Mouse (Mus musculus) embryonic facial prominence, embryonic 13.5 days (tissue): ENCODE results near the gene Sap30. TPM values are rescaled to one million over a fixed set of nuclear protein-coding genes. Genes with fewer than 3 reads are reported as not detected.
A peak's percentile ranks its signal among the peaks of the same experiment; 100 is the strongest.

Experiments
- ATAC-seq: fragments of 200-750 bp; cut with Nextera tagmentation; 2 replicates; pipeline ENCODE4 v1.8.0; 2017; ENCODE audit warnings: low read depth; ENCODE audit not compliant: insufficient number of reproducible peaks, insufficient read depth, low FRiP score, low TSS enrichment
- H3K27ac ChIP-seq: fragments of 300-500 bp; sonication (generic); 2 replicates; pipeline ENCODE4 v1.5.1; 2015; ENCODE audit warnings: moderate library complexity, mild to moderate bottlenecking, inconsistent platforms
- H3K27me3 ChIP-seq: fragments of 300-500 bp; sonication (generic); 2 replicates; pipeline ENCODE4 v1.6.1; 2015; ENCODE audit warnings: mild to moderate bottlenecking, inconsistent platforms
- H3K36me3 ChIP-seq: fragments of 300-500 bp; sonication (generic); 2 replicates; pipeline ENCODE4 v1.6.1; 2015; ENCODE audit warnings: mild to moderate bottlenecking, inconsistent platforms
- H3K4me1 ChIP-seq: fragments of 300-500 bp; sonication (generic); 2 replicates; pipeline ENCODE4 v1.6.1; 2015; ENCODE audit warnings: inconsistent platforms
- H3K4me2 ChIP-seq: fragments of 300-500 bp; sonication (generic); 2 replicates; pipeline ENCODE4 v1.6.1; 2015; ENCODE audit warnings: moderate library complexity, mild to moderate bottlenecking, inconsistent platforms
- H3K4me3 ChIP-seq: fragments of 300-500 bp; sonication (generic); 2 replicates; pipeline ENCODE4 v1.5.1; 2015; ENCODE audit warnings: mild to moderate bottlenecking, inconsistent platforms
- H3K9ac ChIP-seq: fragments of 300-500 bp; sonication (generic); 2 replicates; pipeline ENCODE4 v1.6.1; 2015; ENCODE audit warnings: mild to moderate bottlenecking, inconsistent platforms
- H3K9me3 ChIP-seq: fragments of 300-500 bp; sonication (generic); 2 replicates; pipeline ENCODE4 v1.6.1; 2016; ENCODE audit warnings: inconsistent platforms
- WGBS: fragments of 180-500 bp; shearing (Covaris S2); methylation state at CpG from one replicate; pipeline ENCODE4 v1.1.7; 2015; ENCODE audit warnings: mixed read lengths; 5-methylcytosine and 5-hydroxymethylcytosine counted together
- polyA plus RNA-seq: library from polyadenylated mRNA; unstranded; fragments of >200 nt; fragmentation: Nextera tagmentation; extraction: Ambion mirVana; gene quantifications from 2 replicates; pipeline ENCODE4 v1.2.1, GENCODE M21; 2015

The Sap30 gene
- polyA plus RNA-seq, 1 experiment from 2014 or later: 45.6 TPM

DNA sequence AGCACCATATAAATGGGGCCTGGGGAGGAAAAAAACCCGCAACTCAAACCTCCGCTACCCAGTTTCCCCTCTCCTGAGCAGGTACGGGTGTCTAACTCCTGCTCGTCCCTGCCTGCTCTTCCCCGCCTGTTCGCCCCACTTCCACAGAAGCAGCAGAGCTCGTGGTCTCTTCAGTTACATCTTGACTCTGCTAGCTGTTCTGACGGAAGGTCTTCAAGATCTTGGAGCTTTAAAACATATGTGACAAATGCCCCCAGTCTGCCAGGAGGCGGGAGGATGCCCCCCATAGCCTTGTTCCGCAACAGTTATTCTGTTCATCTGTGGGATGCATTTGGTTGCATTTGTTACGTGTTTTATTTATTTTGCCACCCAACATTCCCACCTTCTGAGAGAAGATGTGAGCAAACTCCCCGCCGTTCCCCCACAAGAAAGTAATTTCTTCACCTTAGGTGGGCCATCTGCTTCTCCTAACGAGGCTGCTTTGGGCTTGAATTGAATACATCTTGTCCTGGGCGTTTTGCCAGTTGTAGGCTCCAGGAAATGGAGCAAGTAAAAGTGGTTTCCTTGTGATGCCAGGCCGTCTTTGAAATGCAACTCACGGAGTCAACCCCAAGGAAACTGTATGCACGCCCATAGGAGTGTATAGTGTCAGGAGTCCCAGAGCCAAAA is 51.8 kb downstream of the Sap30 start:
- 0 out of 2 replicates have a peak, but pooled peaks have one; percentile 69 for ATAC-seq

GRCm38 (mm10) chr8:57432802-57433201 is 54.9 kb downstream of the Sap30 start:
- Histone ChIP-seq H3K4me2 (no peak overlapping the region), H3K36me3 (no peaks in the 10 kb centered on the region), H3K9ac (no peak overlapping the region), H3K9me3 (no peaks in the 10 kb centered on the region), H3K27ac (no peak overlapping the region), H3K4me3 (no peak overlapping the region), H3K4me1 (peaks cover 11% of the 10 kb centered on the region), H3K27me3 (peaks cover 11% of the 10 kb centered on the region)
- no peak for ATAC-seq
- WGBS: 88% methylated on average over 5 of the region's 5 CpGs

More for the DNA sequence above, 51.8 kb downstream of the Sap30 start:
- Histone ChIP-seq H3K27me3 (no peaks in the 10 kb centered on the region), H3K9ac (no peak overlapping the region), H3K4me1 (peaks cover 11% of the 10 kb centered on the region), H3K36me3 (no peaks in the 10 kb centered on the region), H3K9me3 (no peaks in the 10 kb centered on the region), H3K4me2 (peak overlapping the region; percentile 44), H3K27ac (peak overlapping the region; percentile 44; the same call in 1 of the 2 replicates), H3K4me3 (no peak overlapping the region)
- WGBS: 37% methylated on average over 18 of the region's 18 CpGs

Other genes starting within 250 kb of the Sap30 start
- gene Hand2, start 166.9 kb downstream of the Sap30 start, polyA plus RNA-seq: 2.8 and 8.3 TPM in 2 replicates
- 5.5 and 6.1 TPM in 2 replicates for gene Scrg1, start 31.9 kb downstream of the Sap30 start, polyA plus RNA-seq
- 362 and 415 TPM in 2 replicates for gene Hmgb2, start 24.0 kb upstream of the Sap30 start, polyA plus RNA-seq
- gene Galnt7, start 165.2 kb upstream of the Sap30 start, polyA plus RNA-seq: 15.7 and 17.0 TPM in 2 replicates